Mouse (Mus musculus) myocyte (in vitro differentiated cells): ENCODE measurements at regions not wholly inside any gene's neighbourhood (a gene's known extent, or its start where the extent isn't known, plus 50 kb on each side); places are given as distances from the start of the nearest gene placed in this dataset.

ENCODE experiments used
- E2F4 ChIP-seq: IDR thresholded peaks from one replicate; pipeline ENCODE4 v1.6.1; 2011; ENCODE audit warnings: mild to moderate bottlenecking, control low read depth, moderate library complexity; ENCODE audit not compliant: insufficient read depth
- MAX ChIP-seq: IDR thresholded peaks from one replicate; pipeline ENCODE4 v1.6.1; 2011; ENCODE audit warnings: low read depth, mild to moderate bottlenecking, control low read depth
- MYOD1 ChIP-seq, 3 experiments: IDR thresholded peaks; one replicate each; pipeline ENCODE4 v1.6.1; 2011; ENCODE audit warnings: control low read depth in 2 of 3, low read depth in 2 of 3, mild to moderate bottlenecking in 2 of 3, moderate library complexity in 1 of 3; ENCODE audit not compliant: insufficient read length in 2 of 3, control insufficient read depth in 1 of 3
- MYOG ChIP-seq, 3 experiments: IDR thresholded peaks; one replicate each; pipeline ENCODE4 v1.6.1; 2011; ENCODE audit warnings: control low read depth in 2 of 3, low read depth in 2 of 3, mild to moderate bottlenecking in 2 of 3; ENCODE audit not compliant: insufficient read length in 2 of 3, control insufficient read depth in 1 of 3, insufficient read depth in 1 of 3
- POLR2A ChIP-seq: IDR thresholded peaks from one replicate; pipeline ENCODE4 v1.6.1; 2011; ENCODE audit warnings: low read depth, mild to moderate bottlenecking, control low read depth, moderate library complexity; ENCODE audit not compliant: insufficient read length
- POLR2AphosphoS2 ChIP-seq: IDR thresholded peaks from one replicate; pipeline ENCODE4 v1.6.1; 2011; ENCODE audit warnings: low read depth, control low read depth; ENCODE audit not compliant: insufficient read length
- REST ChIP-seq: IDR thresholded peaks from one replicate; pipeline ENCODE4 v1.6.1; 2011; ENCODE audit warnings: mild to moderate bottlenecking, control low read depth, moderate library complexity; ENCODE audit not compliant: insufficient read depth, insufficient read length
- SRF ChIP-seq: IDR thresholded peaks from one replicate; pipeline ENCODE4 v1.6.1; 2011; ENCODE audit warnings: low read depth; ENCODE audit not compliant: control insufficient read depth, insufficient read length
- TCF12 ChIP-seq: IDR thresholded peaks from one replicate; pipeline ENCODE4 v1.6.1; 2011; ENCODE audit warnings: mild to moderate bottlenecking, control low read depth; ENCODE audit not compliant: poor library complexity, insufficient read depth, severe bottlenecking
- TCF3 ChIP-seq: IDR thresholded peaks from one replicate; pipeline ENCODE4 v1.6.1; 2011; ENCODE audit warnings: low read depth, control low read depth; ENCODE audit not compliant: insufficient read length
- USF1 ChIP-seq: IDR thresholded peaks from one replicate; pipeline ENCODE4 v1.6.1; 2011; ENCODE audit warnings: low read depth, mild to moderate bottlenecking, control low read depth, moderate library complexity

GRCm38 (mm10) chr3:149546256-149546655 is 555.9 kb upstream of the Adgrl2 start:
- TF ChIP-seq TCF3 (no peak), POLR2A (no peak), POLR2AphosphoS2 (no peak), SRF (no peak), TCF12 (no peak), USF1 (no peak), MYOD1 (IDR thresholded peaks at IDR 0.05; ENCODE audit: control insufficient read depth in 1 of 3, insufficient read length in 2 of 3, low read depth in 2 of 3) (no peak), E2F4 (no peak), REST (no peak), MAX (no peak), MYOG (IDR thresholded peaks at IDR 0.05; ENCODE audit: control insufficient read depth in 1 of 3, insufficient read depth in 1 of 3, insufficient read length in 2 of 3, low read depth in 2 of 3) (no peak)
